Mouse (Mus musculus) 3T3-L1 (cell line): ENCODE data around the gene Gadd45gip1.
"Not testable (repeated sequence)": the region's sequence is repeated elsewhere in the genome, so short reads cannot be mapped to it uniquely, and the experiment has no call there.

Source experiments
- DNase-seq: peaks from one replicate; pipeline ENCODE4 v3.0.0-alpha.2; 2015; ENCODE audit warnings: low read depth, low spot score

Gadd45gip1 gene

DNA sequence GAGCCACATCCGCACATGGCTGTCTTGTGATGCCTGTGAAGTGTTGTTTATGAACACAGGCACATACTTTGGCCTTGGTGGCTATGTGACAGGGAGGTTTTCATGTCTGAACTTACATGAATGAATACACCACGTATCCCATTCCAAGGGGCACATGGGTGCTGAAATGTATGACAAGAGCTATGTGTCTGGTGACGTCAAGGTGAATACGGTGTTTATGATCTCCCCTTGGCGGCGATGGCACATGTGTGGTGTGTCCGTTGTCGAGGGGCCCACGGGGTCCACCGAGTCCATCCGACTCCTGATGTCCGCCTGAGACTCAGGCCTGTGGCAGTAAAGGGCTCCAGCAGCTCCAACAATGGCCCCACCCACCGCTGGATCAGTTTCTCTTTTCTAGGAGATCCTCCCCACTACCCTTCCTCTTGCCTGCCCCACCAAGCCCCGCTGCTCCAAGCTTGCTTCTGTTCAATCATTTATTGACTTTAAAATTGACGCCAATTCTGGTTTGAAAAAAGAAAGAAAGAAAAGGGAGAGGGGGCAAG lies 34.0 kb upstream of the Gadd45gip1 start:
- no peak for DNase-seq

GRCm38 (mm10) chr8:84797971-84798370 lies 33.4 kb upstream of the Gadd45gip1 start:
- no peak for DNase-seq

DNA sequence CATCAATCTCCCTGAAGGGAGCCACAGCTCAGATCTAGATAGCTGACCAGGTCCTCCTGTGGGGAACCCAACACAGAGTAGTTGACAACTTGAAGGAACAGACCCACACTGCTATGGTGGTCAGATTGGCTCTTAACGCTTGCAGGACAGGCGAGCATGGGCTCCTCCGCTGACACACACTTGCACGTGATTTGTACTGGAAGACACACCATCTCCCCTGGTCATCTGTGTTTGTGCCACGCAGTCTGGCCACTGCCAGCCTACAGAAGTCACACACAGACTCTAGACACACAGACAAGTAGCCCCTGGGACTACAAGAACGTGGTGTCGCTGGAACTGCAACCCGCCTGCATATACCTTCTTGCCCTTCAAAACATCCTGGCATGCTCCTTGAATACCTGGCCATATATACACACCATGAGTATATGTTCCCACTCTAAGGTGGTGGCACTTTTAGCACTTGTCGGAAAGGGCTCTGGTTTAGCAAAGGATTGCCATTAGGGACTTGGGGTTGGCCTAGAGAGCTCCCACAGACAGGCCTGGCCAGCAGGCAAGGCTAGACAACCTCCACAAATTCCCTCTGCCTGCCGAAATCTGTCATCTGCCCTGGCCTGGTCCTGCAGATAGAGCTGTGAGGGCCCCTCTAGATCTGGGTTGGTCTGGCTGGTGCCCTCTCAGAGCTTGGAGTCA lies 32.7 kb upstream of the Gadd45gip1 start:
- DNase-seq = peak; percentile 21

DNA sequence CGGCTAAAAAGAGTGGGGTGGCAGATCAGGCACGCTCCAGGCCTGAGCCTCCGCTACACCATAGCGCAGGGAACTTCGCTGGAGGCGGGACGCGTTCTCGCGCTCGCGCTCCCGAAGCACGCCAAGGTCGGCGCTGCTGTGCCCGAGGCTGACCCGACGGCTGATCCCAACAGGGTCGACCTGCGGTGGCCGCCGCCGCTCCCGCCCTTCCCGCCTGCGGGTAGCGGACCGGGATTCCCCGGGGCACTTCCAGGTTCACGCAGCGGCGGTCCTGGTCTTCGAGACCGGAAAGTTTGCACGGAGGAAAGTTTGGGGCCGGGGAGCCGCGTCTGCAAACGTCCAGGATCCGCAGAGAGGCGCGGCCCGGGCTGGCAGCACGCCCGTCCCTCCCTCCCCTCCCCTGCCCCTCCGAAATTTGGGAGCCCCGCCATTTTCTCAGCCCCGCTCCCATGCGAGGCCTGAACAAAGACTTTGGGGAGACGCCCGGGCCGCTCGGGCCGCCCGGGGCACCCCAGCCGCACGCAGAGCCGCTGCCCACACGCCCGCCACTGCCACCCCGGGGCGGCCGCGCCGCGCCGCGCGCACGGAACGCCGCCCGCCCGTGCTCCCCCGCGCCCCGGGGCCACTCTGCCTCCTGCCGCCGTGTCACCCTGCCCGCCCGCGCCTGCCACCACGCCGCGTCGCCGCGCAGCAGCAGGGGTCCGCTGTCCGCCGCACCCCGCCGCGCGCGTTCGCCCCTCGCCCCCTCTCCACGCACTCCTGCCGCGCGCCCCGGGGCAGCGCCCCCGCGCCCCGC lies 32.0 kb upstream of the Gadd45gip1 start:
- peak; percentile 64 for DNase-seq

DNA sequence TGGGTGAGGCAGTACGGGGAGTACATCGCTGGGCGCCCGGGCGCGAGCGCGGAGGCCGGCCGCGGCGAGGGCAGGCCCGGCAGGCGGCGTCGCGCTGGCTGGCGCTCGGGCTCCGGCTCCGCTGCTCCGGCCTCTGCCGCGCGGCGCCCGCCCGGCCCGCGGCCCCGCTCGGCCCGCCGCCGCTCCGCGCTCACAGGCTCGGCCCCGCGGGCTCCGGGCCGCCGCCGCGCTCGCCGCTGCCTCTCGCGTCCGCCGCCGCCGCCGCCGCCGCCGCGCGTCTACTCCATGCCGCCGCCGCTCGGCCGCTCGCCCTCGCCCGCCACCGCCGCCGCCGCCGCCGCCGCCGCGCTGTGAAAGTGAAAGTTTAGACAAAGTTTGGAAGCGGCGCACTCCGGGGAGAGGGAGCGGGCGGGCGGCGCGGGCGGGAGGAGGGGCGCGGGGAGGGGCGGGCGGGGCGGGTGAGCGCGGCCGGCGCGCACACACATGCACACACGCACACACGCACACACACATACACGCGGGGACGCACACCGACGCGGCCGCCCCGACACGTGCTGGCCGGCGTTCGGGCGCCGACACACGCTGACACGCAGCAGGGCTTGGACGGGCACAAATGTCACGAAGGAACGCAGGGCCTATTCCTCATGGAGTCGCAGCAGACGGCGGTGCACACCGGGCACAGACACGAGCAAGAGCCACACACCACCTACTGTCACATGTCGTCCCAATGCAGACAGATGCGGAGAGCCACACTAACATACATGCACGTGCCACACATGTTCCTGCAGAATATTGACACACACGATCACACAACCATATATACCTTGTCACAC lies 31.1 kb upstream of the Gadd45gip1 start, which contains the start of gene Nfix:
Gene Nfix (minus strand): TSS at position 346 of the 833 bp plus-strand sequence.
- peak; percentile 58 for DNase-seq

GRCm38 (mm10) chr8:84806031-84806430 lies 25.3 kb upstream of the Gadd45gip1 start:
- DNase-seq = no peak

DNA sequence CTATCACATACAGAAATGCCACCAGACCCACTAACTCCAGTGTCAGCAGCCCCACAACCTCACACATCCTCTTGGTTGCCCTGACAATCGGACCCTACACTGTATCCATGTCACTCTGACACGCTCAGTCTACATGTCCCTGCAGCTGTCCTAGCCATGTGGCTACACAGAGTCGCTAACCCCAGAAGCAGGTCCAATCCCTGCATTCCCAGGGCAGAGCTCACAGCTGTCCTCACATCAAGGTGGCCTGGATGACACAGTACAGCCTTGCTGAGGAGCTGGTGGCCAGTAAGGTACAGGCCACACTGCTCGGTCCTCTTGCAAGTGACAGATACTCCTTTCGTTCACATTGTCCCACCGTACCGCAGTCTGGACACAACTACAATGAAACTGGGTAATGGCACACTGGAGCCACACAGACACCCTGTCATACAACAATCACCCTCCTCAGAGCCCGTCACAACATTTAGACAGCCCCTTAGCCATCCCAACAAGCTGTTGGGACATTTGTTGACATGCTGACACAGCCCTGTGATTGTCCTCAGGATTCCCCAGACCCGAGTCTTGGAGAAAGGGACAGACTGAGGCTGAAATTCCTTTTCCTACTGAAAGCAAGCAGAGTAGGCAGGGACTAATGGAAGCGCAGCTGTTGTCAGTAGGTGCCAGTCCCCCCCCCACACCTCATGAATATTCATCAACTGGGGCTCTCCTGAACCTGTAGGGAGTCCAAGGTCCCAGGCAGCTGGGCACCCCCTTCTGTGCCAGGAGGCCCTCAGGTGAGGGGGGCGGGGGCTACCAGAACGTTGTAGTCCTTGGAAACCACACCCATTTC lies 22.0 kb upstream of the Gadd45gip1 start:
- no peak for DNase-seq

GRCm38 (mm10) chr8:84809941-84810280 lies 21.4 kb upstream of the Gadd45gip1 start:
- DNase-seq = no peak

DNA sequence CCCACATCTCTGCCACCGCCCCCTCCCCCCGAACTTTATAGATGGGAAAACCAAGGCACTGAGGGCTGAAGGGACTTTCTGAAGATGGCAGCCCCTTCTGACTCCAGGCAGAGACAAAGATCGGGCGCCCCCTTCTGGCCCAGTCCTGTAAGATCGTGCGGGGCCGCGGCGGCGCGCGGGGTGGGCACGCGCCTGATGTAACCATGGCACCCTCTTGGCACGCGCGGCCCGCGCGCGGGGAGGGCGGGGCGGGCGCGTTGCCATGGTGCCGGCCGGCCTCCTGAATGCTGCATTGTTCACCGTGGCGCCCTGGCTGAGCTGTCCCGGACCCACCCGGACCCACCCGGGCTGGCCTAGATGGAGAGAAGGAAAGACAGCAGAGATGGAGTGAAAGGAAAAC lies 20.4 kb upstream of the Gadd45gip1 start:
- peak; percentile 86 for DNase-seq

DNA sequence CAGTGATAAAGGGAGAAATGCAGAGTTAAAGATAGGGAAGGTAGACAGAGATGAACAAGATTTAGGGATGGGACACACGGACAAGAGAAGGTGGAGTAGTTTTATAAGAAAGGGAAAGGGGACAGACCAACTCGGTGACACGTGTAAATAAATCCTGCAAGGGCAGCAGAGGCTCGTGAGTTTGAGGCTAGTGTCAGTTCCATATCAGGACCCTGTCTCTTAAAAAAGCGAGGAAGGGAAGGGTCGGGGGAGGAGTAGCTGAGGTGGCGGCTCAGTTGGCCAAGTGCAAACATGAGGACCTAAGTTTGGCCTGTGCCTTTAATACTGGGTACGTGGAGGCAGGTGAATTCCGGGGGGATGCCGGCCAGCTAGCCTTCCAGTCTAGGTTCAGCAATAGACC lies 20.0 kb upstream of the Gadd45gip1 start:
- no peak for DNase-seq

DNA sequence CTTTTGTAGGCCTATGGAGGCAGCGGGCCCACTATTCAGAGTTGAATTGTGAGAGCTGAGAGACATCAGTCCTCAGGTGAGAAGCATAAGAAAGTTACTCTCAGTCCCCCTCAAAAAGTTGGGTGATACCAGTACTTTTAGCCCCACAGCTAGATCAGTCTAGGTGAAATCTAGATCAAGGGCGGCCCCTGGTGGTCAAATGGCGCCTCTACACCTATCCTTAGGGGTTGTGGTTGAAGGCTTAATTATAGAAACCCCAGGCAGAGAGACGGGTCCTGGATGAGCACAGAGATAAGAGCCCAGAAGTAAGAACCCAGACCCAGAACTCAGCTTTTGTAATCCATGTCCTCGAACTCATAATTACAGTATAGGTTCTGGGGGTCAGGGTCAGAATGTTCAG lies 18.3 kb upstream of the Gadd45gip1 start:
- DNase-seq = peak; percentile 93

DNA sequence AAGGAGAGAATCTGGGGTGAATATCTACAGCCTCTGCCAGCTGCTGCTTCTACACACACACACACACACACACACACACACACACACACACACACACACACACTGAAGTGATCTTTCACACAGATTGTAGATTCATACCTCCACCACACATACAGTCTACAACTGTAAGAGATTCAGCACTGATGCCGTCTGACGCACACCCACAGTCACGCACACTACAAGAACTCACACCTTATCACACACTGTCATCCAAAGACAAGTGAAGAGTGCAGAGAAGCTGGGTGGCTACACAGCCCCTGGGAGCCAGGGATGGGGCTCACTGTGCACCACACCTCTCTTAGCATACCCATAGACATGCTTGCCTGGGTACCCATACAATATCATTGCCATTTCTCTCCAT lies 17.5 kb upstream of the Gadd45gip1 start:
- no peak for DNase-seq

DNA sequence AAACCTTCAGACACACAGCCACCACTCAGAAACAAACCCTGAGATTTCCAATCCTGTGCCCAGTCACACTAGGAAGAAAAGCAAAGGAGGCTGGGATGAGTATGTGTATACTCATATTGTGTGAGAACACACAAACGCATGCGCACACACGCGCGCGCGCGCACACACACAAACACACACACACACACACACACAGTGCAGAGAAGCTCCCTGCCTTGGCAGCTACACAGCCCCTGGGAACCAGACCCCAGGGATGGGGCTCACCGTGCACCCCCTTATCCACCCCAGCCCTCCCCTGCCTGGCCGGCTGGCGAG lies 17.1 kb upstream of the Gadd45gip1 start:
- no peak for DNase-seq

DNA sequence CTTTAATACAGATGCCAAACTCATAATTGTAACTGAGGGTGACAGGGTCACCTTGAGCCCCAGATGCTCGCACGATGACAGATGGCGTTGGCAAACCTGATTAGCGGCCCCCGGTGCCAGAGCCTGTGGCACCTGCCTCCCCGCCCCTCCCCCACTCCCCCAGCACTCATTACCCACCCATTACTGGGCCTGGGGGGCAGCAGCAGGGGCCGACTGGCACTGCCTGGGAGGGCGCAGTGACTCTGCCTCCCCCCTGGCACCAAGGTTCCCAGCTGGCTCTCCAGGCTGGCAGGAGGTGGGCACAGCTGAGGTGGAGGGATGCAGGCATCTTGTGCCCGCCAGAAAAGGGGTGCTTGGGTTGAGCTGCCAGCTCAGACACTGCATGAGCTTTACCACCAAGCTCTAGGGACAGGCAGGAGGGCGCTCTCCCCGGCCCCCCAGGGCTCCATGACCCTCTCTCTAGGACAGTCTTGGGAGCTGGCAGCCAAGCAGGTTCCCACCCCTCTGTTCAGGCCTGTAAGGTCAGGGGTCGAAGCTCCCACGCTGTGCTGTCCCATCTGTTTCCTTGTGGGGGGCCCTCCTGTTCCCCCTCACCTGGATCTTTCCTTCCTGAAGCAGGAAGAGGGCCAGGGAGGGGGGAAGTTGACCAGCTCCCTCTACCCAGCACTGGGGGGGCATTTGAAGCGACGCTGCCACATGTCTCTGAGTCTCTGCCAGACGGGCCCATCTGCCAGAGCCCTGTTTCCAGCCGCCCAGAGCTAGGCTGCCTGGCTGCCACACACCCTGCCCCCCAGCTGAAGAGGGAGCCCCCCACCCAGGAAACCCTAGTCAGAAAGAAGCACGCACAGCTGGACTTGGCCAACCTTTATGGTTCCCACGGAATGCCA lies 16.5 kb upstream of the Gadd45gip1 start:
- no peak for DNase-seq

- peak; percentile 95 for DNase-seq
Observed at GRCm38 (mm10) chr8:84815547-84815946, 15.8 kb upstream of the Gadd45gip1 start.

DNA sequence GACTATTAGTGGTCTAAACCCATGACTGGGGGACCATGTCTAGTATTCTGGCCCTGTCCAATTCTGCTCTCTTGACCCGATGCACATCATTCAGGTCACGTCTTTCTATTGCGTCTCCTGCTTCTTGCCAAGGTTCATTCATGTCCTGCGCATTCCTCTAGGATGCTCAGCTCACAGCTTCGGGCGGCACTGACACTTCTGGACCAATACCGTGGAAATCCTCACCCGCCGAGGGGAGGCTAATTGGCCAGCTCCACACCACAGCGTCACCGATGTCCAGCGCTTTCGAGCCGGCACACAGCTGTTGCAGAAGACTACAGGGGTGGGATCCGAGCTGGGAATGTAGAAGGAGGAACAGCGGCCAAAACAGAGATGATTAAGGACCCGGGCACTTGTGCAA lies 15.2 kb upstream of the Gadd45gip1 start:
- DNase-seq = no peak

DNA sequence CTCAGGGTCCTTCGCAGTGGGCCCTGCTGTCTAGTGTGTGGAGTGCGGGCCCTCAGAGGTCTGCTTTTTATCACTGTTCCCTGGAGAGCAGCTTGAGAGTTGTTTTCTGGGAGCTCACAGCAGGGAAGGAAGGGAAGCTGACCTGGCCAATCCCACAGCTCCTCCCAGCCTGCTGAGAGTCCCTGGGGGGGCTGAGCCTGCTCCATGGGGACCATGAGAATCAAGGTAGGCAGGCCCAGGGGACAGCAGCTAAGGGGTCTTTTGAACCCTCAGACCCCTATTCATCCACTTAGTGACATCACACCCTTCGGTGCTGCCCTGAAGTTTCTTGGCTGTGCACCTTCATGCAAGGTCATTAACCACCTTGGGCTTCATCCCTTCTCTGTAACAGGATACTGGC lies 8.6 kb upstream of the Gadd45gip1 start, which contains the start of gene Dand5:
Gene Dand5 (minus strand): TSS at position 101 of the 400 bp plus-strand sequence.
- DNase-seq = no peak

DNA sequence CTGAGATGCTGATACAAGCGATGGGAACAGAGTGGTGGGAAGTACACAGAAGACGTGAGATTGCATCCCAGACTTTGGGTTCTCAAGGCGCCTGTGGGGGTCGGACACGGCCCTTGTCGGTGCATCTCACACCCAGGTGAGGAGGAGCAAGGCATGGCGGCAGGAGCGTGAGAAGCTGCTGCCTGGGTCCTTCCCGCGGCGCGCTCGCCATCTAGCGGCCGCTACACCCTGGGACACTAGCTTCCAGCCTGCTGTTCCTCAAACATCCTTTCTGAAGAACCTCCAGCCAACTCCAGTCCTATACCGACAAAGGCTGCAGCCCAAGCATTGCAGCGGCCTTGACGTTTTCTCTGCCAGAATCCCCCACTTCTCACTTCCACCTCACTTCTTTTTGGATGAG lies 7.7 kb upstream of the Gadd45gip1 start:
- DNase-seq = peak; percentile 81

DNA sequence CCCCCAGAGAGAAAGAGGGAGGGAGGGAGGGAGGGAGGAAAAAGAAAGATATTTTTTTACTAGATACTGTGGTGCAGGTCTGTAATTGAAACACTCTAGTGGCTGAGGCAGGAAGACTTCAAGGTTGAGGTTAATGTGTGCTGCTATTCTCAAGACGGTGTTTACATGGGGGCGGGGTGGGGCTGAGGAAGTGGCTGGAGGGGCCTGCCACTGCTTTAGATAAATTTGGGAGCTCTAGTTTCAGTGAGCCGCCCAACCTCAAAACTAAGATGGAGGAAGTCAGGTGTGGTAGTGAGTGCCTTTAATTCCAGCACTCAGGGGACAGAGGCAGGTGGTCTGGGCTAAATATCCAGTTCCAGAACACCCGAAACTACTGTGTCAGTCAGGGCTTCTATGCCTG lies 5.7 kb upstream of the Gadd45gip1 start:
- no peak for DNase-seq

GRCm38 (mm10) chr8:84826518-84826917 lies 4.8 kb upstream of the Gadd45gip1 start:
- not testable (repeated sequence) for DNase-seq
